Comparison of ENCODE assay signal across 10 mouse cellular contexts in the genomic region with DNA sequence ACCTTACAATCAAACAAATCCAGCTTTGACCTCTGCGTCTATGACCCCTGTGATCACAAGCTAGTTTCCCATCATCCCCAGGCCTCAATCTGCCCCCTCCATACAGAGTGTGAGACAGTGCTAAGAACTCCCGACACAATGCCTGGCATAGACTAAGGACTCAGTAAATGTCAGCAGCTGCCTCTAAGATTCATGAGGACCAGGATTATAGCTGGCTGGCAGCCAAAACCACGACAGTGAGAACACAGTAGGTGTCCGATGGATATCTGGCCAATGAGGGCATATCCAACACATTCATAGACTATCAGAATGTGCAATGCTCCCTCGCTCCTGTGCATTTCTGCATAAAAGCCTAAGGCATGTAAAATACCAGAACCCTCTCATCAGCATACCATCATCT. TPM values are rescaled to one million over a fixed set of nuclear protein-coding genes. Genes with fewer than 3 reads are reported as not detected.
DNase-seq lines count a peak whose midpoint lies in the region; ATAC-seq and TF ChIP-seq lines count a peak whose summit lies in the region.
"Had no signal": no experiment of that assay in that cellular context is flagged by ENCODE, and none has a peak within 500 bp of the region (broad histone marks: within the 10 kb centered on the region; RNA-seq: fewer than 3 reads in every experiment).

No protein-coding gene starts in this region.

- H3K4me3 ChIP-seq in embryonic facial prominence, embryonic 13.5 days, result no peak overlapping the region
- H3K4me3 ChIP-seq in embryonic facial prominence, embryonic 10.5 days, result no peak overlapping the region
- H3K4me3 ChIP-seq in midbrain, embryonic 12.5 days, result no peak overlapping the region
- no peak overlapping the region for H3K4me3 ChIP-seq in midbrain, embryonic 11.5 days (ENCODE audit: low read depth, low read length)
- no peak overlapping the region for H3K4me3 ChIP-seq in hindbrain, embryonic 12.5 days
- no peak overlapping the region for H3K4me3 ChIP-seq in neural tube, embryonic 12.5 days
- no peak overlapping the region for H3K4me3 ChIP-seq in heart, adult 2 months
- H3K4me3 ChIP-seq: forebrain, embryonic 12.5 days had no signal

- no peaks in the 10 kb centered on the region for H3K36me3 ChIP-seq in embryonic facial prominence, embryonic 13.5 days
- H3K36me3 ChIP-seq in embryonic facial prominence, embryonic 10.5 days (replicated peaks), result no peaks in the 10 kb centered on the region
- no peaks in the 10 kb centered on the region for H3K36me3 ChIP-seq in midbrain, embryonic 12.5 days
- H3K36me3 ChIP-seq in midbrain, embryonic 11.5 days (ENCODE audit: control insufficient read depth, insufficient read depth, low read length), result no peaks in the 10 kb centered on the region
- 0 out of 2 replicates have a peak, but pooled peaks cover 3% of the 10 kb centered on the region for H3K36me3 ChIP-seq in hindbrain, embryonic 12.5 days
- H3K36me3 ChIP-seq in neural tube, embryonic 12.5 days, result 0 out of 2 replicates have a peak, but pooled peaks cover 4% of the 10 kb centered on the region
- H3K36me3 ChIP-seq in heart, adult 2 months (ENCODE audit: control insufficient read depth, insufficient read depth, low read length), result no peaks in the 10 kb centered on the region
- H3K36me3 ChIP-seq: forebrain, embryonic 12.5 days had no signal

- peak overlapping the region; percentile 95 for H3K4me2 ChIP-seq in embryonic facial prominence, embryonic 13.5 days
- peak overlapping the region; percentile 26 for H3K4me2 ChIP-seq in midbrain, embryonic 12.5 days (replicated peaks)
- no peak overlapping the region for H3K4me2 ChIP-seq in midbrain, embryonic 11.5 days
- H3K4me2 ChIP-seq in hindbrain, embryonic 12.5 days (replicated peaks), result peak overlapping the region; percentile 88
- peak overlapping the region; percentile 92 for H3K4me2 ChIP-seq in neural tube, embryonic 12.5 days (replicated peaks)
- H3K4me2 ChIP-seq: forebrain, embryonic 12.5 days had no signal

- intact Hi-C loops in heart, adult 2 months (cut with DNase I), result loop anchor here (10.0 kb wide), 2 partner anchors 136 to 336 kb away; no protein-coding TSS in a partner anchor

- no peak for DNase-seq in embryonic facial prominence, embryonic 10.5 days (ENCODE audit: low spot score)
- DNase-seq in midbrain, embryonic 11.5 days (ENCODE audit: low spot score, missing footprints), result no peak
- no peak for DNase-seq in heart, adult 2 months
- DNase-seq in urinary bladder, postnatal 10 days (ENCODE audit: low spot score), result no peak
- DNase-seq: heart, adult 11 months had no signal

- TF ChIP-seq POLR2A in heart, adult 2 months (IDR thresholded peaks at IDR 0.05; ENCODE audit: insufficient read depth, low read depth, low read length), result no peak

- H3K27me3 ChIP-seq in embryonic facial prominence, embryonic 13.5 days, result peaks cover 55% of the 10 kb centered on the region
- peaks cover 61% of the 10 kb centered on the region for H3K27me3 ChIP-seq in embryonic facial prominence, embryonic 10.5 days (replicated peaks; ENCODE audit: low read depth, poor library complexity, severe bottlenecking)
- H3K27me3 ChIP-seq in midbrain, embryonic 12.5 days, result peaks cover 39% of the 10 kb centered on the region
- H3K27me3 ChIP-seq in midbrain, embryonic 11.5 days (ENCODE audit: control insufficient read depth, insufficient read depth, low read length), result peaks cover 19% of the 10 kb centered on the region
- peaks cover 24% of the 10 kb centered on the region for H3K27me3 ChIP-seq in hindbrain, embryonic 12.5 days
- no peaks in the 10 kb centered on the region for H3K27me3 ChIP-seq in neural tube, embryonic 12.5 days (replicated peaks)
- peaks cover 3% of the 10 kb centered on the region for H3K27me3 ChIP-seq in heart, adult 2 months (ENCODE audit: control insufficient read depth, insufficient read depth, low read length)

- WGBS in embryonic facial prominence, embryonic 13.5 days, result 31% methylated on average over 5 of the region's 5 CpGs
- WGBS in embryonic facial prominence, embryonic 10.5 days, result 82% methylated on average over 5 of the region's 5 CpGs
- WGBS in midbrain, embryonic 12.5 days, result 43% methylated on average over 5 of the region's 5 CpGs
- 77% methylated on average over 5 of the region's 5 CpGs for WGBS in midbrain, embryonic 11.5 days
- WGBS in hindbrain, embryonic 12.5 days, result 34% methylated on average over 5 of the region's 5 CpGs
- WGBS in neural tube, embryonic 12.5 days, result 25% methylated on average over 5 of the region's 5 CpGs
- 57% methylated on average over 5 of the region's 5 CpGs for WGBS in heart, adult 2 months

- no peak overlapping the region for H3K27ac ChIP-seq in embryonic facial prominence, embryonic 13.5 days
- H3K27ac ChIP-seq in embryonic facial prominence, embryonic 10.5 days (replicated peaks), result no peak overlapping the region
- H3K27ac ChIP-seq in midbrain, embryonic 12.5 days (replicated peaks), result no peak overlapping the region
- H3K27ac ChIP-seq in midbrain, embryonic 11.5 days (ENCODE audit: low read depth, low read length), result no peak overlapping the region
- no peak overlapping the region for H3K27ac ChIP-seq in hindbrain, embryonic 12.5 days
- H3K27ac ChIP-seq in neural tube, embryonic 12.5 days, result no peak overlapping the region
- H3K27ac ChIP-seq in heart, adult 2 months, result no peak overlapping the region
- H3K27ac ChIP-seq: forebrain, embryonic 12.5 days had no signal

- H3K4me1 ChIP-seq in embryonic facial prominence, embryonic 13.5 days, result peaks cover 57% of the 10 kb centered on the region
- peaks cover 52% of the 10 kb centered on the region for H3K4me1 ChIP-seq in embryonic facial prominence, embryonic 10.5 days
- peaks cover 42% of the 10 kb centered on the region for H3K4me1 ChIP-seq in midbrain, embryonic 12.5 days
- H3K4me1 ChIP-seq in midbrain, embryonic 11.5 days (ENCODE audit: control insufficient read depth, insufficient read depth, low read length), result peaks cover 6% of the 10 kb centered on the region; the same call in 1 of the 2 replicates
- peaks cover 51% of the 10 kb centered on the region for H3K4me1 ChIP-seq in hindbrain, embryonic 12.5 days
- H3K4me1 ChIP-seq in neural tube, embryonic 12.5 days, result peaks cover 49% of the 10 kb centered on the region
- H3K4me1 ChIP-seq in heart, adult 2 months (ENCODE audit: control insufficient read depth, insufficient read depth, low read length), result 0 out of 2 replicates have a peak, but pooled peaks cover 2% of the 10 kb centered on the region

- TF ChIP-seq EP300 in heart, adult 2 months (IDR thresholded peaks at IDR 0.05; ENCODE audit: insufficient read depth, low read depth, low read length), result no peak

- H3K79me2 ChIP-seq in heart, adult 2 months (replicated peaks; ENCODE audit: control insufficient read depth, insufficient read depth, low read length), result no peaks in the 10 kb centered on the region

- no peaks in the 10 kb centered on the region for H3K9me3 ChIP-seq in embryonic facial prominence, embryonic 13.5 days
- H3K9me3 ChIP-seq in embryonic facial prominence, embryonic 10.5 days, result no peaks in the 10 kb centered on the region
- H3K9me3 ChIP-seq in midbrain, embryonic 12.5 days, result no peaks in the 10 kb centered on the region
- H3K9me3 ChIP-seq in midbrain, embryonic 11.5 days (ENCODE audit: control insufficient read depth, low read length), result no peaks in the 10 kb centered on the region
- H3K9me3 ChIP-seq in hindbrain, embryonic 12.5 days (replicated peaks), result no peaks in the 10 kb centered on the region
- no peaks in the 10 kb centered on the region for H3K9me3 ChIP-seq in neural tube, embryonic 12.5 days
- H3K9me3 ChIP-seq: forebrain, embryonic 12.5 days had no signal

- no peak for ATAC-seq in embryonic facial prominence, embryonic 13.5 days (ENCODE audit: insufficient number of reproducible peaks, insufficient read depth, low FRiP score, low TSS enrichment, low read depth)
- ATAC-seq in midbrain, embryonic 12.5 days (ENCODE audit: low FRiP score, low read depth), result no peak
- no peak for ATAC-seq in midbrain, embryonic 11.5 days (ENCODE audit: low FRiP score)
- ATAC-seq in hindbrain, embryonic 12.5 days (ENCODE audit: low FRiP score), result 0 out of 2 replicates have a peak, but pooled peaks have one; percentile 44
- ATAC-seq in neural tube, embryonic 12.5 days (ENCODE audit: low FRiP score, low read depth), result no peak

- H3K9ac ChIP-seq in embryonic facial prominence, embryonic 13.5 days, result no peak overlapping the region
- H3K9ac ChIP-seq in midbrain, embryonic 12.5 days (replicated peaks), result no peak overlapping the region
- no peak overlapping the region for H3K9ac ChIP-seq in midbrain, embryonic 11.5 days (ENCODE audit: low read length)
- H3K9ac ChIP-seq in hindbrain, embryonic 12.5 days, result no peak overlapping the region
- H3K9ac ChIP-seq in neural tube, embryonic 12.5 days, result no peak overlapping the region
- H3K9ac ChIP-seq in heart, adult 2 months (ENCODE audit: low read depth, low read length), result no peak overlapping the region
- H3K9ac ChIP-seq: forebrain, embryonic 12.5 days had no signal

- TF ChIP-seq CTCF in heart, adult 2 months (IDR thresholded peaks at IDR 0.05), result no peak

RNA-seq across cellular contexts. Expression of a gene that starts 5.0 kb away (rescaled TPM):
- polyA plus RNA-seq in embryonic facial prominence, embryonic 13.5 days (2015; fragmentation: Nextera tagmentation; extraction: Ambion mirVana), result 22.9 and 24.0 TPM in 2 replicates
- 13.4 and 15.4 TPM in 2 replicates for polyA plus RNA-seq in embryonic facial prominence, embryonic 10.5 days (2016; fragmentation: Nextera tagmentation; extraction: Ambion mirVana)
- 36.8 and 39.6 TPM in 2 replicates for polyA plus RNA-seq in midbrain, embryonic 12.5 days (2016; fragmentation: Nextera tagmentation; extraction: Ambion mirVana)
- 26.7 and 28.5 TPM in 2 replicates for polyA plus RNA-seq in midbrain, embryonic 11.5 days (2014; fragmentation: Nextera tagmentation; extraction: Ambion mirVana)
- 59.8 and 65.1 TPM in 2 replicates for polyA plus RNA-seq in hindbrain, embryonic 12.5 days (2016; fragmentation: Nextera tagmentation; extraction: Ambion mirVana)
- 62.1 and 76.4 TPM in 2 replicates for polyA plus RNA-seq in neural tube, embryonic 12.5 days (2016; fragmentation: Nextera tagmentation; extraction: Ambion mirVana)
- total RNA-seq in heart, adult 2 months (2021), result 1 to 10 TPM; 4.1 to 5.4 TPM
- polyA plus RNA-seq in heart, adult 2 months (2012; rRNA removed), result 2.3 and 6.2 TPM in 2 replicates
